In genomic region chr1:62718750-62719149, GRCm38 (mm10) we compare ENCODE assay signal across 22 mouse cellular contexts. TPM values are rescaled to one million over a fixed set of nuclear protein-coding genes. Genes with fewer than 3 reads are reported as not detected.
DNase-seq lines count a peak whose midpoint lies in the region; ATAC-seq and TF ChIP-seq lines count a peak whose summit lies in the region.
"Had no signal": no experiment of that assay in that cellular context is flagged by ENCODE, and none has a peak within 500 bp of the region (broad histone marks: within the 10 kb centered on the region; RNA-seq: fewer than 3 reads in every experiment).

No protein-coding gene starts in this region.

- TF ChIP-seq POLR2A in embryonic fibroblast, embryonic 13.5 days (IDR thresholded peaks at IDR 0.05; ENCODE audit: low read depth, low read length), result no peak

- H3K36me3 ChIP-seq in embryonic facial prominence, embryonic 13.5 days, result peaks cover 43% of the 10 kb centered on the region
- peaks cover 34% of the 10 kb centered on the region for H3K36me3 ChIP-seq in embryonic facial prominence, embryonic 10.5 days (replicated peaks)
- peaks cover 13% of the 10 kb centered on the region; the same call in 1 of the 2 replicates for H3K36me3 ChIP-seq in hindbrain, embryonic 10.5 days
- H3K36me3 ChIP-seq in hindbrain, embryonic 16.5 days (ENCODE audit: control insufficient read depth, insufficient read depth, low read length), result no peaks in the 10 kb centered on the region
- H3K36me3 ChIP-seq: lung, embryonic 15.5 days had no signal

- H3K9ac ChIP-seq in embryonic facial prominence, embryonic 13.5 days, result no peak overlapping the region
- no peak overlapping the region for H3K9ac ChIP-seq in hindbrain, embryonic 16.5 days (ENCODE audit: low read depth, low read length)
- H3K9ac ChIP-seq: forebrain, embryonic 12.5 days; heart, embryonic 13.5 days; intestine, embryonic 15.5 days; liver, embryonic 14.5 days; lung, embryonic 15.5 days had no signal

- no peak overlapping the region for H3K4me3 ChIP-seq in embryonic facial prominence, embryonic 13.5 days
- H3K4me3 ChIP-seq in embryonic facial prominence, embryonic 10.5 days, result no peak overlapping the region
- H3K4me3 ChIP-seq in hindbrain, embryonic 10.5 days, result no peak overlapping the region
- H3K4me3 ChIP-seq in hindbrain, embryonic 16.5 days (ENCODE audit: low read length), result no peak overlapping the region
- H3K4me3 ChIP-seq in embryonic fibroblast, embryonic 13.5 days (ENCODE audit: insufficient read depth, low read length), result no peak overlapping the region
- H3K4me3 ChIP-seq: forebrain, embryonic 12.5 days; heart, embryonic 13.5 days; intestine, embryonic 15.5 days; lung, embryonic 15.5 days; midbrain, embryonic 10.5 days had no signal

- H3K27me3 ChIP-seq in embryonic facial prominence, embryonic 13.5 days, result no peaks in the 10 kb centered on the region; the same call in none of the 2 replicates
- peaks cover 9% of the 10 kb centered on the region; the same call in 1 of the 2 replicates for H3K27me3 ChIP-seq in embryonic facial prominence, embryonic 10.5 days (replicated peaks; ENCODE audit: low read depth, poor library complexity, severe bottlenecking)
- H3K27me3 ChIP-seq in hindbrain, embryonic 10.5 days (ENCODE audit: insufficient read depth, poor library complexity, severe bottlenecking), result 0 out of 2 replicates have a peak, but pooled peaks cover 13% of the 10 kb centered on the region
- H3K27me3 ChIP-seq in hindbrain, embryonic 16.5 days (replicated peaks; ENCODE audit: control insufficient read depth, insufficient read depth, low read length), result no peaks in the 10 kb centered on the region
- H3K27me3 ChIP-seq: heart, embryonic 13.5 days; intestine, embryonic 15.5 days; lung, embryonic 15.5 days had no signal

- no peak for DNase-seq in embryonic facial prominence, embryonic 10.5 days (ENCODE audit: low spot score)
- peak; percentile 1 for DNase-seq in hindbrain, embryonic 10.5 days (ENCODE audit: low spot score)
- DNase-seq in 3134 (ENCODE audit: extremely low read depth, insufficient read length, low spot score), result peak; percentile 32
- DNase-seq in urinary bladder, postnatal 4 days (ENCODE audit: low spot score in 2 of 2), result no peak
- DNase-seq in layer of hippocampus, adult 18-20 months (ENCODE audit: low spot score in 2 of 2), result no peak
- DNase-seq: adrenal gland, postnatal 25 days; cerebellum, adult 18-20 months; cerebellum, postnatal 25 days; gastrocnemius, postnatal 25 days; lung, postnatal 4 days; thymus, postnatal 4 days had no signal

- 72% methylated on average over 8 of the region's 8 CpGs for WGBS in embryonic facial prominence, embryonic 13.5 days
- WGBS in embryonic facial prominence, embryonic 10.5 days, result 80% methylated on average over 8 of the region's 8 CpGs
- WGBS in hindbrain, embryonic 10.5 days, result 83% methylated on average over 8 of the region's 8 CpGs
- WGBS in hindbrain, embryonic 16.5 days, result 80% methylated on average over 8 of the region's 8 CpGs

- H3K4me2 ChIP-seq in embryonic facial prominence, embryonic 13.5 days, result 0 out of 2 replicates have a peak overlapping the region, but pooled peaks have one; percentile 9
- H3K4me2 ChIP-seq in hindbrain, embryonic 16.5 days (ENCODE audit: low read length), result no peak overlapping the region
- H3K4me2 ChIP-seq: forebrain, embryonic 12.5 days; heart, embryonic 13.5 days; intestine, embryonic 15.5 days; lung, embryonic 15.5 days had no signal

- no peak overlapping the region for H3K27ac ChIP-seq in embryonic facial prominence, embryonic 13.5 days
- no peak overlapping the region for H3K27ac ChIP-seq in embryonic facial prominence, embryonic 10.5 days (replicated peaks)
- H3K27ac ChIP-seq in hindbrain, embryonic 10.5 days, result 0 out of 2 replicates have a peak overlapping the region, but pooled peaks have one; percentile 56
- no peak overlapping the region for H3K27ac ChIP-seq in hindbrain, embryonic 16.5 days (ENCODE audit: low read depth, low read length)
- H3K27ac ChIP-seq in embryonic fibroblast, embryonic 13.5 days (ENCODE audit: insufficient read depth, low read length), result peak overlapping the region; percentile 35
- H3K27ac ChIP-seq: forebrain, embryonic 12.5 days; heart, embryonic 13.5 days; intestine, embryonic 15.5 days; kidney, postnatal 0 days; liver, embryonic 14.5 days; lung, embryonic 15.5 days; midbrain, embryonic 10.5 days had no signal

- peaks cover 66% of the 10 kb centered on the region for H3K4me1 ChIP-seq in embryonic facial prominence, embryonic 13.5 days
- peaks cover 69% of the 10 kb centered on the region for H3K4me1 ChIP-seq in embryonic facial prominence, embryonic 10.5 days
- peaks cover 54% of the 10 kb centered on the region for H3K4me1 ChIP-seq in hindbrain, embryonic 10.5 days (replicated peaks)
- peaks cover 11% of the 10 kb centered on the region for H3K4me1 ChIP-seq in hindbrain, embryonic 16.5 days (ENCODE audit: control insufficient read depth, insufficient read depth, low read depth, low read length)
- peaks cover 28% of the 10 kb centered on the region for H3K4me1 ChIP-seq in embryonic fibroblast, embryonic 13.5 days (ENCODE audit: control insufficient read depth, insufficient read depth, low read length)

- H3K9me3 ChIP-seq in embryonic facial prominence, embryonic 13.5 days, result no peaks in the 10 kb centered on the region
- 0 out of 2 replicates have a peak, but pooled peaks cover 5% of the 10 kb centered on the region for H3K9me3 ChIP-seq in embryonic facial prominence, embryonic 10.5 days
- H3K9me3 ChIP-seq in hindbrain, embryonic 10.5 days, result no peaks in the 10 kb centered on the region
- no peaks in the 10 kb centered on the region for H3K9me3 ChIP-seq in hindbrain, embryonic 16.5 days (ENCODE audit: control insufficient read depth, low read length)
- H3K9me3 ChIP-seq: forebrain, embryonic 12.5 days; heart, embryonic 13.5 days; intestine, embryonic 15.5 days; lung, embryonic 15.5 days had no signal

- ATAC-seq in embryonic facial prominence, embryonic 13.5 days (ENCODE audit: insufficient number of reproducible peaks, insufficient read depth, low FRiP score, low TSS enrichment, low read depth), result no peak
- ATAC-seq in hindbrain, embryonic 16.5 days, result no peak
- ATAC-seq: intestine, embryonic 15.5 days had no signal

- no peak for TF ChIP-seq CTCF in embryonic fibroblast, embryonic 13.5 days (IDR thresholded peaks at IDR 0.05; ENCODE audit: borderline replicate concordance, insufficient read depth, low read length)

RNA-seq across cellular contexts. Expression of gene Nrp2, which starts 15.7 kb away (rescaled TPM):
- 48.3 and 51.3 TPM in 2 replicates for polyA plus RNA-seq in embryonic facial prominence, embryonic 13.5 days (2015; fragmentation: Nextera tagmentation; extraction: Ambion mirVana)
- 20.5 and 21.4 TPM in 2 replicates for polyA plus RNA-seq in embryonic facial prominence, embryonic 10.5 days (2016; fragmentation: Nextera tagmentation; extraction: Ambion mirVana)
- 21.8 and 23.1 TPM in 2 replicates for polyA plus RNA-seq in hindbrain, embryonic 10.5 days (2016; fragmentation: Nextera tagmentation; extraction: Ambion mirVana)
- polyA plus RNA-seq in hindbrain, embryonic 16.5 days (2015; fragmentation: Nextera tagmentation; extraction: Ambion mirVana), result 22.7 and 31.5 TPM in 2 replicates
- 37.2 and 74.9 TPM in 2 replicates for polyA plus RNA-seq in embryonic fibroblast, embryonic 13.5 days (2011; ENCODE audit: insufficient read length, low read depth, missing spikeins)
- 10 to 100 TPM; 54.1 to 56.3 TPM for total RNA-seq in layer of hippocampus, adult 18-20 months (2021)
- total RNA-seq: MEL had no signal

Comparison
In these comparisons a context has a peak if more than half of its experiments do, and no peak if none do; other contexts are left out.
1. H3K27ac ChIP-seq: peak in hindbrain, embryonic 10.5 days (single experiment) and embryonic fibroblast, embryonic 13.5 days (single experiment); none in embryonic facial prominence, embryonic 13.5 days (single experiment), embryonic facial prominence, embryonic 10.5 days (single experiment) and hindbrain, embryonic 16.5 days (single experiment).
2. DNase-seq: peak in hindbrain, embryonic 10.5 days (single experiment) and 3134 (single experiment); none in embryonic facial prominence, embryonic 10.5 days (single experiment), urinary bladder, postnatal 4 days (0 of 2) and layer of hippocampus, adult 18-20 months (0 of 2).